Comparison of ENCODE assay signal across 12 mouse cellular contexts in the genomic region with DNA sequence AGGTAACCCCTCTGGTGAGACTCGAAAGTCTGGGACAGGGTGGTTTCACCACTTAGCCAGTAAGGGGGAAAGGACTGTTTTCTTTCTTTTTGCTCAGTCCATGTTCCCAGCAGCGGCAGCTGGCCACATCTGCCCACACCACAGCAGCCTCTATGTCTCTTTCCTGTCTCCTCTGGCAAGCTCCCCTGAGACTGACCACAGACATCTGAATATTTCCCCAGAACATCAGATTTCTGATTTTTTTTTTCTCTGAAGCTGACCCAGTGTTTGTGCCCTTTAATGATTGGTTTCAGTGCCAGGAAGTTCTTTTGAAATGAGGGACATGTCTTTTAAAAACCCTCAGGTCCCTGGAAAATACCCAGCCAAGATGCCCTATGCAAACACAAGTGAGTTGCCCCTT.
DNase-seq lines count a peak whose midpoint lies in the region; ATAC-seq lines count a peak whose summit lies in the region.
"Had no signal": no experiment of that assay in that cellular context is flagged by ENCODE, and none has a peak within 500 bp of the region (broad histone marks: within the 10 kb centered on the region; RNA-seq: fewer than 3 reads in every experiment).

No protein-coding gene starts in this region.

- no peak overlapping the region for H3K4me3 ChIP-seq in kidney, embryonic 14.5 days (ENCODE audit: low read length)
- H3K4me3 ChIP-seq: hindbrain, embryonic 15.5 days; liver, embryonic 12.5 days had no signal

- no peaks in the 10 kb centered on the region for H3K4me1 ChIP-seq in kidney, embryonic 14.5 days (ENCODE audit: control insufficient read depth, insufficient read depth, low read length)
- H3K4me1 ChIP-seq: hindbrain, embryonic 15.5 days; liver, embryonic 12.5 days had no signal

- DNase-seq in kidney, adult 9 months = peak; percentile 14
- DNase-seq in MN1 (ENCODE audit: low spot score) = peak; percentile 14
- peak; percentile 37 to 40 for DNase-seq in heart, postnatal 14 days
- peak; percentile 53 to 87 for DNase-seq in lung, postnatal 4 days
- no peak for DNase-seq in neural tube, embryonic 10.5 days (ENCODE audit: extremely low spot score, low spot score)
- DNase-seq in gastrocnemius, adult 8-10 months (ENCODE audit: low spot score in 2 of 2) = no peak
- DNase-seq: cerebellum, adult 9-10 months; thymus, postnatal 25 days had no signal

- H3K27me3 ChIP-seq in kidney, embryonic 14.5 days (ENCODE audit: control insufficient read depth, insufficient read depth, low read length) = no peaks in the 10 kb centered on the region
- H3K27me3 ChIP-seq: hindbrain, embryonic 15.5 days; liver, embryonic 12.5 days had no signal

- ATAC-seq in kidney, embryonic 14.5 days (ENCODE audit: low FRiP score, low TSS enrichment) = no peak
- ATAC-seq: forebrain, embryonic 16.5 days; liver, embryonic 12.5 days had no signal

- no peak overlapping the region for H3K27ac ChIP-seq in kidney, embryonic 14.5 days (ENCODE audit: low read depth, low read length)
- H3K27ac ChIP-seq: hindbrain, embryonic 15.5 days; liver, embryonic 12.5 days had no signal

- H3K4me2 ChIP-seq in kidney, embryonic 14.5 days (replicated peaks; ENCODE audit: low read depth, low read length) = no peak overlapping the region
- H3K4me2 ChIP-seq: hindbrain, embryonic 15.5 days; liver, embryonic 12.5 days had no signal

- H3K9ac ChIP-seq in kidney, embryonic 14.5 days (ENCODE audit: low read depth, low read length) = no peak overlapping the region
- H3K9ac ChIP-seq: hindbrain, embryonic 15.5 days; liver, embryonic 12.5 days had no signal

- WGBS in kidney, embryonic 14.5 days = 72% methylated on average over 2 of the region's 2 CpGs

- H3K9me3 ChIP-seq in kidney, embryonic 14.5 days (ENCODE audit: control insufficient read depth, low read length) = no peaks in the 10 kb centered on the region
- H3K9me3 ChIP-seq: hindbrain, embryonic 15.5 days; liver, embryonic 12.5 days had no signal

- intact Hi-C loops in heart, postnatal 14 days (cut with DNase I) = no loop called here

- H3K36me3 ChIP-seq in kidney, embryonic 14.5 days (ENCODE audit: control insufficient read depth, insufficient read depth, low read length) = no peaks in the 10 kb centered on the region
- H3K36me3 ChIP-seq: hindbrain, embryonic 15.5 days; liver, embryonic 12.5 days had no signal

Comparison
In these comparisons a context has a peak if more than half of its experiments do, and no peak if none do; other contexts are left out.
1. DNase-seq: peak in kidney, adult 9 months (single experiment), MN1 (single experiment), heart, postnatal 14 days (2 of 2) and lung, postnatal 4 days (2 of 2); none in neural tube, embryonic 10.5 days (single experiment) and gastrocnemius, adult 8-10 months (0 of 2).